Mouse (Mus musculus): ENCODE data around the gene Pnpla5. TPM values are rescaled to one million over a fixed set of nuclear protein-coding genes. Genes with fewer than 3 reads are reported as not detected.
"Not testable (repeated sequence)": the region's sequence is repeated elsewhere in the genome, so short reads cannot be mapped to it uniquely, and the experiment has no call there.

Pnpla5 gene
- polyA plus RNA-seq, 1 experiment from 2014 or later = not detected

- no peak overlapping the region for H3K4me2 ChIP-seq
- no peaks in the 10 kb centered on the region for H3K36me3 ChIP-seq
- H3K9ac ChIP-seq (replicated peaks) = no peak overlapping the region
- no peak overlapping the region for H3K4me3 ChIP-seq (replicated peaks)
- H3K27me3 ChIP-seq = peaks cover 5% of the 10 kb centered on the region; the same call in 1 of the 2 replicates
- WGBS = 72% methylated on average over 1 of the region's 1 CpGs
- no peak for ATAC-seq (ENCODE audit: insufficient number of reproducible peaks, insufficient read depth, low FRiP score, low TSS enrichment, low read depth)
- no peaks in the 10 kb centered on the region for H3K4me1 ChIP-seq (replicated peaks)
- no peak overlapping the region for H3K27ac ChIP-seq
- peaks cover 11% of the 10 kb centered on the region; the same call in 1 of the 2 replicates for H3K9me3 ChIP-seq
Measured at GRCm38 (mm10) chr15:84116466-84116865, 6.5 kb downstream of the Pnpla5 start.

- no peak overlapping the region for H3K27ac ChIP-seq
- H3K4me2 ChIP-seq = no peak overlapping the region
- H3K4me3 ChIP-seq (replicated peaks) = no peak overlapping the region
- no peak overlapping the region for H3K9ac ChIP-seq (replicated peaks)
- 65% methylated on average over 5 of the region's 5 CpGs for WGBS
- H3K9me3 ChIP-seq = peaks cover 11% of the 10 kb centered on the region; the same call in 1 of the 2 replicates
- H3K27me3 ChIP-seq = peaks cover 5% of the 10 kb centered on the region; the same call in 1 of the 2 replicates
- H3K36me3 ChIP-seq = no peaks in the 10 kb centered on the region
- no peaks in the 10 kb centered on the region for H3K4me1 ChIP-seq (replicated peaks)
- ATAC-seq (ENCODE audit: insufficient number of reproducible peaks, insufficient read depth, low FRiP score, low TSS enrichment, low read depth) = no peak
Measured at GRCm38 (mm10) chr15:84115727-84116126, 7.2 kb downstream of the Pnpla5 start.

GRCm38 (mm10) chr15:84113873-84114272 is 9.1 kb downstream of the Pnpla5 start:
- Histone ChIP-seq H3K4me3 (replicated peaks) (no peak overlapping the region), H3K27ac (no peak overlapping the region), H3K9ac (replicated peaks) (no peak overlapping the region), H3K9me3 (peaks cover 11% of the 10 kb centered on the region; the same call in 1 of the 2 replicates), H3K27me3 (peaks cover 7% of the 10 kb centered on the region), H3K36me3 (no peaks in the 10 kb centered on the region), H3K4me1 (replicated peaks) (no peaks in the 10 kb centered on the region), H3K4me2 (no peak overlapping the region)
- ATAC-seq (ENCODE audit: insufficient number of reproducible peaks, insufficient read depth, low FRiP score, low TSS enrichment, low read depth) = no peak
- 72% methylated on average over 6 of the region's 6 CpGs for WGBS

GRCm38 (mm10) chr15:84108899-84109298 is 14.1 kb downstream of the Pnpla5 start:
- 6% methylated on average over 13 of the region's 13 CpGs for WGBS
- Histone ChIP-seq H3K27me3 (peaks cover 51% of the 10 kb centered on the region), H3K4me1 (replicated peaks) (peaks cover 11% of the 10 kb centered on the region)

GRCm38 (mm10) chr15:84105924-84106500 is 17.0 kb downstream of the Pnpla5 start:
- H3K4me2 ChIP-seq = peak overlapping the region; percentile 89
- ATAC-seq (ENCODE audit: insufficient number of reproducible peaks, insufficient read depth, low FRiP score, low TSS enrichment, low read depth) = no peak
- H3K4me3 ChIP-seq (replicated peaks) = peak overlapping the region; percentile 54
- peaks cover 67% of the 10 kb centered on the region for H3K27me3 ChIP-seq
- H3K4me1 ChIP-seq (replicated peaks) = peaks cover 11% of the 10 kb centered on the region
- WGBS = 14% methylated on average over 12 of the region's 12 CpGs
- 0 out of 2 replicates have a peak overlapping the region, but pooled peaks have one; percentile 42 for H3K9ac ChIP-seq (replicated peaks)
- H3K9me3 ChIP-seq = no peaks in the 10 kb centered on the region
- no peak overlapping the region for H3K27ac ChIP-seq
- H3K36me3 ChIP-seq = no peaks in the 10 kb centered on the region

More at GRCm38 (mm10) chr15:84108899-84109298, 14.1 kb downstream of the Pnpla5 start:
- no peak for ATAC-seq (ENCODE audit: insufficient number of reproducible peaks, insufficient read depth, low FRiP score, low TSS enrichment, low read depth)
- no peaks in the 10 kb centered on the region for H3K9me3 ChIP-seq
- no peak overlapping the region for H3K9ac ChIP-seq (replicated peaks)
- H3K4me2 ChIP-seq = no peak overlapping the region
- H3K27ac ChIP-seq = no peak overlapping the region
- no peaks in the 10 kb centered on the region for H3K36me3 ChIP-seq
- no peak overlapping the region for H3K4me3 ChIP-seq (replicated peaks)

- Histone ChIP-seq H3K36me3 (no peaks in the 10 kb centered on the region), H3K27me3 (peaks cover 69% of the 10 kb centered on the region), H3K4me3 (replicated peaks) (peak within 1 kb of the TSS; percentile 54), H3K9ac (replicated peaks) (peak within 1 kb of the TSS; percentile 42), H3K4me2 (peak within 1 kb of the TSS; percentile 89), H3K9me3 (no peaks in the 10 kb centered on the region), H3K27ac (no peak within 1 kb of the TSS), H3K4me1 (replicated peaks) (peaks cover 11% of the 10 kb centered on the region)
- ATAC-seq (ENCODE audit: insufficient number of reproducible peaks, insufficient read depth, low FRiP score, low TSS enrichment, low read depth) = peak; percentile 50; the same call in 1 of the 2 replicates
- WGBS = 2% methylated on average over 72 of the region's 77 CpGs
Measured at GRCm38 (mm10) chr15:84105105-84105923, 17.7 kb downstream of the Pnpla5 start, which contains the start of gene Sult4a1. Gene Sult4a1, minus strand, starts transcription at chr15:84105754.

GRCm38 (mm10) chr15:84104626-84105025 is 18.3 kb downstream of the Pnpla5 start:
- H3K27ac ChIP-seq = no peak overlapping the region
- H3K36me3 ChIP-seq = no peaks in the 10 kb centered on the region
- peaks cover 69% of the 10 kb centered on the region for H3K27me3 ChIP-seq
- H3K9me3 ChIP-seq = no peaks in the 10 kb centered on the region
- H3K4me3 ChIP-seq (replicated peaks) = peak overlapping the region; percentile 54
- H3K4me1 ChIP-seq (replicated peaks) = peaks cover 11% of the 10 kb centered on the region
- H3K9ac ChIP-seq (replicated peaks) = peak overlapping the region; percentile 42; the same call in 1 of the 2 replicates
- WGBS = 81% methylated on average over 7 of the region's 7 CpGs
- no peak for ATAC-seq (ENCODE audit: insufficient number of reproducible peaks, insufficient read depth, low FRiP score, low TSS enrichment, low read depth)
- H3K4me2 ChIP-seq = peak overlapping the region; percentile 89; the same call in 1 of the 2 replicates

GRCm38 (mm10) chr15:84097536-84097935 is 25.4 kb downstream of the Pnpla5 start:
- H3K27ac ChIP-seq; H3K4me3 ChIP-seq (replicated peaks); H3K9me3 ChIP-seq; H3K9ac ChIP-seq (replicated peaks); H3K4me1 ChIP-seq (replicated peaks); ATAC-seq (ENCODE audit: insufficient number of reproducible peaks, insufficient read depth, low FRiP score, low TSS enrichment, low read depth); H3K36me3 ChIP-seq; H3K4me2 ChIP-seq: not testable (repeated sequence)
- 82% methylated on average over 15 of the region's 15 CpGs for WGBS
- peaks cover 11% of the 10 kb centered on the region for H3K27me3 ChIP-seq

GRCm38 (mm10) chr15:84096051-84096450 is 26.9 kb downstream of the Pnpla5 start:
- ATAC-seq (ENCODE audit: insufficient number of reproducible peaks, insufficient read depth, low FRiP score, low TSS enrichment, low read depth) = no peak
- no peak overlapping the region for H3K9ac ChIP-seq (replicated peaks)
- no peaks in the 10 kb centered on the region for H3K36me3 ChIP-seq
- no peak overlapping the region for H3K4me2 ChIP-seq
- peaks cover 6% of the 10 kb centered on the region for H3K27me3 ChIP-seq
- no peaks in the 10 kb centered on the region for H3K9me3 ChIP-seq
- no peak overlapping the region for H3K4me3 ChIP-seq (replicated peaks)
- no peaks in the 10 kb centered on the region for H3K4me1 ChIP-seq (replicated peaks)
- 87% methylated on average over 8 of the region's 8 CpGs for WGBS
- no peak overlapping the region for H3K27ac ChIP-seq

GRCm38 (mm10) chr15:84094921-84095320 is 28.1 kb downstream of the Pnpla5 start:
- no peak for ATAC-seq (ENCODE audit: insufficient number of reproducible peaks, insufficient read depth, low FRiP score, low TSS enrichment, low read depth)
- 73% methylated on average over 7 of the region's 7 CpGs for WGBS
- Histone ChIP-seq H3K4me2 (no peak overlapping the region), H3K4me3 (replicated peaks) (no peak overlapping the region), H3K27me3 (peaks cover 3% of the 10 kb centered on the region; the same call in 1 of the 2 replicates), H3K4me1 (replicated peaks) (no peaks in the 10 kb centered on the region), H3K36me3 (no peaks in the 10 kb centered on the region), H3K9me3 (no peaks in the 10 kb centered on the region), H3K27ac (no peak overlapping the region), H3K9ac (replicated peaks) (no peak overlapping the region)

GRCm38 (mm10) chr15:84086775-84087174 is 36.2 kb downstream of the Pnpla5 start:
- H3K4me2 ChIP-seq = no peak overlapping the region
- no peaks in the 10 kb centered on the region; the same call in 1 of the 2 replicates for H3K27me3 ChIP-seq
- no peaks in the 10 kb centered on the region for H3K4me1 ChIP-seq (replicated peaks)
- H3K27ac ChIP-seq = no peak overlapping the region
- no peaks in the 10 kb centered on the region for H3K36me3 ChIP-seq
- no peak for ATAC-seq (ENCODE audit: insufficient number of reproducible peaks, insufficient read depth, low FRiP score, low TSS enrichment, low read depth)
- H3K9ac ChIP-seq (replicated peaks) = no peak overlapping the region
- WGBS = 58% methylated on average over 9 of the region's 9 CpGs
- no peak overlapping the region for H3K4me3 ChIP-seq (replicated peaks)
- no peaks in the 10 kb centered on the region for H3K9me3 ChIP-seq

Measured in limb, embryonic 12.5 days (tissue).